In the genomic region with DNA sequence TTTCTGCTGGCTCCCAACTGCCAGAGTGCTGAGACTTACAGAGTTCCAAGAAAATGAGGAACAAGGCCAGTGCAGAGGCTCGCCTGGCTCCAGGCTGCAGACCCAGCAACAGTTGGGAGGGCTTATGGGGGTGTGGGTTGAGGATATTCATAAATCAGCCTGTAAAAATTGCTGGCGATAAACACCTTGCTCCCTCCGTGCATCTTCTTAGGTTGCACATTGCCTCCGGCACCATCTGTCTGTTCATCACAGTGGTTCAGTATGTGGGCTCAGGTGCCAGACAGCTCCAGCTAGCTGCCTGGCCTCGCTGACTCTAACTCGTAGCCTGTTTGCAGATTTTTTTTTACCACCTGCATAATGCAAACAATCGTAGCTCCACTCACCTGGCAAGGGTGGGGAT, we compare ENCODE assay signal across 10 mouse cellular contexts. TPM values are rescaled to one million over a fixed set of nuclear protein-coding genes. Genes with fewer than 3 reads are reported as not detected.
DNase-seq lines count a peak whose midpoint lies in the region; ATAC-seq and TF ChIP-seq lines count a peak whose summit lies in the region.
"Had no signal": no experiment of that assay in that cellular context is flagged by ENCODE, and none has a peak within 500 bp of the region (broad histone marks: within the 10 kb centered on the region; RNA-seq: fewer than 3 reads in every experiment).

No protein-coding gene starts in this region.

- 82% methylated on average over 7 of the region's 7 CpGs for WGBS in midbrain, postnatal 0 days
- 89% methylated on average over 7 of the region's 7 CpGs for WGBS in midbrain, embryonic 10.5 days

- ATAC-seq in midbrain, postnatal 0 days (ENCODE audit: low FRiP score), result no peak

- peak; percentile 70 to 78 for DNase-seq in frontal cortex, postnatal 36 days (ENCODE audit: low spot score in 2 of 2)
- DNase-seq in frontal cortex, postnatal 14 days (ENCODE audit: low spot score in 2 of 2), result no peak
- DNase-seq in midbrain, postnatal 0 days (ENCODE audit: low spot score), result peak; percentile 70
- no peak for DNase-seq in midbrain, embryonic 10.5 days (ENCODE audit: low spot score)
- peak; percentile 48 to 56 for DNase-seq in cerebellum, postnatal 14 days
- DNase-seq in right cerebral cortex, postnatal 25 days, result peak; percentile 57
- no peak for DNase-seq in spleen, adult 12 weeks (ENCODE audit: low spot score)
- no peak for DNase-seq in embryo, embryonic 10 days (ENCODE audit: low spot score)
- DNase-seq: heart, adult 2 months; liver, postnatal 0 days had no signal

- H3K4me3 ChIP-seq in midbrain, postnatal 0 days (ENCODE audit: low read depth, low read length), result no peak overlapping the region
- H3K4me3 ChIP-seq in midbrain, embryonic 10.5 days, result no peak overlapping the region
- H3K4me3 ChIP-seq: heart, adult 2 months had no signal

- H3K36me3 ChIP-seq in midbrain, postnatal 0 days (ENCODE audit: insufficient read depth, low read length), result no peaks in the 10 kb centered on the region
- H3K36me3 ChIP-seq in midbrain, embryonic 10.5 days, result no peaks in the 10 kb centered on the region

- no peak overlapping the region for H3K4me2 ChIP-seq in midbrain, postnatal 0 days (ENCODE audit: low read depth, low read length, poor library complexity, severe bottlenecking)

- peaks cover 4% of the 10 kb centered on the region; the same call in 1 of the 2 replicates for H3K4me1 ChIP-seq in midbrain, postnatal 0 days (ENCODE audit: insufficient read depth, low read length)
- no peaks in the 10 kb centered on the region for H3K4me1 ChIP-seq in midbrain, embryonic 10.5 days

- no peaks in the 10 kb centered on the region for H3K9me3 ChIP-seq in midbrain, postnatal 0 days (ENCODE audit: low read length)
- no peaks in the 10 kb centered on the region for H3K9me3 ChIP-seq in midbrain, embryonic 10.5 days (replicated peaks)

- peak overlapping the region; percentile 27; the same call in 1 of the 2 replicates for H3K27ac ChIP-seq in midbrain, postnatal 0 days (ENCODE audit: low read depth, low read length)
- no peak overlapping the region for H3K27ac ChIP-seq in midbrain, embryonic 10.5 days (replicated peaks)
- H3K27ac ChIP-seq: heart, adult 2 months had no signal

- no peaks in the 10 kb centered on the region for H3K27me3 ChIP-seq in midbrain, postnatal 0 days (ENCODE audit: insufficient read depth, low read length)
- no peaks in the 10 kb centered on the region for H3K27me3 ChIP-seq in midbrain, embryonic 10.5 days (ENCODE audit: low read depth, poor library complexity, severe bottlenecking)

- no peak for TF ChIP-seq CTCF in midbrain, postnatal 0 days (IDR thresholded peaks at IDR 0.05)

- H3K9ac ChIP-seq in midbrain, postnatal 0 days (replicated peaks; ENCODE audit: low read length, poor library complexity, severe bottlenecking), result no peak overlapping the region
- H3K9ac ChIP-seq: liver, postnatal 0 days had no signal

RNA-seq across cellular contexts. Expression of gene Prkag2, which starts 13.4 kb away (rescaled TPM):
- 51.6 and 63.1 TPM in 2 replicates for total RNA-seq in midbrain, postnatal 0 days (2014; rRNA removed)
- polyA plus RNA-seq in midbrain, postnatal 0 days (2015; fragmentation: Nextera tagmentation; extraction: Ambion mirVana), result 101 and 103 TPM in 2 replicates
- 48.7 and 49.6 TPM in 2 replicates for polyA plus RNA-seq in midbrain, embryonic 10.5 days (2016; fragmentation: Nextera tagmentation; extraction: Ambion mirVana)

Comparison
In these comparisons a context has a peak if more than half of its experiments do, and no peak if none do; other contexts are left out.
1. DNase-seq: peak in frontal cortex, postnatal 36 days (2 of 2), midbrain, postnatal 0 days (single experiment), cerebellum, postnatal 14 days (2 of 2) and right cerebral cortex, postnatal 25 days (single experiment); none in frontal cortex, postnatal 14 days (0 of 2), midbrain, embryonic 10.5 days (single experiment), spleen, adult 12 weeks (single experiment) and embryo, embryonic 10 days (single experiment).